Mouse (Mus musculus): ENCODE data around the gene Il2rb.

DNA sequence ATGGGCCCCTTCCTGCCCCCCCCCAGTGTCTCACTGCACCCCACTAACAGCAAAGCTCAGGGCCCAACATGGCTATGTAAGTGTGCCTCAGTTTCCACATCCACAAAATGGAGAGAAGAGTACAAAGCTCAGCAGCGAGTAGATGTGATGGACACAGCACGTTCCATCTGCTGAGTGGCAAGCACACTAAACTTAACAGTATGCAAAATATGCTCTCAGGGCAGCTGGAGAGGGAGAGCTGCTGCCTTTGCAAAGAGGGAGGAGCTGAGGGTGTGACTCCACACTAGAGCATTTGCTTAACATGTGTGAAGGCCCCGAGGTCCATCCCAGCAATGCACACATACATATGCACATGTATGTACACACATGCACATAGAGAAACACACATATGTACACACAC is 42.1 kb downstream of the Il2rb start:
- TF ChIP-seq CTCF (IDR thresholded peaks at IDR 0.05 in 2 of 3, conservative IDR thresholded peaks at IDR 0.05 in 1 of 3; ENCODE audit: control insufficient read depth in 1 of 3, insufficient read depth in 1 of 3, low read depth in 2 of 3, low read length in 3 of 3, poor library complexity in 1 of 3, severe bottlenecking in 1 of 3) (no peak), GATA1 (IDR thresholded peaks at IDR 0.05; ENCODE audit: low read depth, low read length) (no peak), EP300 (IDR thresholded peaks at IDR 0.05; ENCODE audit: low read depth in 1 of 2, low read length in 2 of 2) (no peak), POLR2A (IDR thresholded peaks at IDR 0.05; ENCODE audit: control insufficient read depth in 1 of 2, insufficient read depth in 1 of 2, low read depth in 1 of 2, low read length in 2 of 2, poor library complexity in 1 of 2) (no peak), UBTF (IDR thresholded peaks at IDR 0.05; ENCODE audit: borderline replicate concordance, insufficient read depth, low read depth, low read length) (no peak), HCFC1 (IDR thresholded peaks at IDR 0.05; ENCODE audit: low read depth, low read length) (no peak), MEF2A (IDR thresholded peaks at IDR 0.05; ENCODE audit: extremely low read depth, insufficient replicate concordance, low read depth, low read length, poor library complexity, severe bottlenecking) (no peak), MYC (IDR thresholded peaks at IDR 0.05; ENCODE audit: low read depth, low read length) (no peak), TCF12 (IDR thresholded peaks at IDR 0.05; ENCODE audit: low read depth, low read length) (no peak), CHD2 (IDR thresholded peaks at IDR 0.05; ENCODE audit: low read length) (no peak), MXI1 (IDR thresholded peaks at IDR 0.05; ENCODE audit: low read depth, low read length) (no peak), TAL1 (IDR thresholded peaks at IDR 0.05; ENCODE audit: low read length) (no peak), MYB (IDR thresholded peaks at IDR 0.05; ENCODE audit: low read depth, low read length) (no peak), USF1 (IDR thresholded peaks at IDR 0.05; ENCODE audit: low read depth, low read length) (no peak)

Measured in MEL (cell line).